Mouse (Mus musculus) kidney, adult 8-10 months (tissue): ENCODE data around the gene Chst14.

ENCODE experiments used
- DNase-seq, 2 experiments: peaks; one replicate each; pipeline ENCODE4 v3.0.0; 2022

Gene Chst14

DNA sequence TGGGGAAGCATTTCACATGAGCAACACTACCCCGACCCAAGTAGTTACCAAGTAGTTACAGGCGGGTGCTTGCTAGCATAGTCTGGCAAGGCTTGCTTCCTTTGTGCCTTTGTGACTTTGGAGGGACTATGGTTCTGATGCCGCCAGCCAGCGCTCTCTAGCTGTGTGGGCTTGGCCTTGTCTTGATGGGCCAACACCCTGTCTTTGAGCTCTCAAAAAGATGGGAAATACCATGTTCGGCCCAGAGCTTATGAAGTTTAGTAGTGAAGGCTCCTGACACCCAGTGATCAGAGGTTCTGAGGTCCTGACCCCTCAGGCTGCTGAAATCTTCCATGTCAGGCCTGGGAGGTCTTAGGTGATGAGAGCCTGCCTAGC is 20.2 kb upstream of the Chst14 start:
- DNase-seq = no peak

DNA sequence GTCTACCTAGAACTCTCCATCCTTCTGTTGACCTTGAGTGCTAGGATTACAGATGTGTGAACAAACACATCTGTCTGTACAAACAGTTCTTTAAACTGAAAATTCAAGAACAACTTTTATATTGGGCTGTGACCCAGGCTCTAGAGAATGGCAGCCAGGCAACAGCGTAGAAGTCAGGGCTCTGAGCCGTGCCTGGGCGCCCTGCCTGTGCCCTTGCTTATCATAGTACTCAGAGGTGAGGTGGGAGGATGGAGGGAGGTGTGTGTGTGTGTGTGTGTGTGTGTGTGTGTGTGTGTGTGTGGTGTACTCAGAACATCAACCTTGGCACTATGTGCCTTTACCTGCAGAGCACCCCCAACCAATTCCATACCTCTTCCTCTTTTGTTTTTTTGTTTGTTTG is 18.5 kb upstream of the Chst14 start:
- DNase-seq = no peak

DNA sequence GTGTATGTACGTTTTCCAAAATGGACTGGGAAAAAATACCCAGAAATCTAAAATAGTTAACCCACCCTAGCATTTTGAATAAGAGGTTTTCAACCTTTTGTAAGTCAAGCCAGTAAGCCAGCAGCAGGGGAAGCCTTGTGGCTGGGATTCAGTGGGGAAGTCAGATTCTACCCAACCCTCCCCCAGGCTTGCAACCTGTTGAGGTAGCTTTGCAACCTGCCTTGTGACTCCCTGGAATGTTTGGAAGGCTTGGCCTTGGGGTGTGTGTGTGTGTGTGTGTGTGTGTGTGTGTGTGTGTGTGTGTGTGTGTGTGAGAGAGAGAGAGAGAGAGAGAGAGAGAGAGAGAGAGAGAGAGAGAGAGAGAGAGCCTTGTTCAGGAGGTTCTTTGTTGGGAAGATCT is 17.1 kb upstream of the Chst14 start:
- DNase-seq = peak in 1 of 2 experiments; percentile 47

DNA sequence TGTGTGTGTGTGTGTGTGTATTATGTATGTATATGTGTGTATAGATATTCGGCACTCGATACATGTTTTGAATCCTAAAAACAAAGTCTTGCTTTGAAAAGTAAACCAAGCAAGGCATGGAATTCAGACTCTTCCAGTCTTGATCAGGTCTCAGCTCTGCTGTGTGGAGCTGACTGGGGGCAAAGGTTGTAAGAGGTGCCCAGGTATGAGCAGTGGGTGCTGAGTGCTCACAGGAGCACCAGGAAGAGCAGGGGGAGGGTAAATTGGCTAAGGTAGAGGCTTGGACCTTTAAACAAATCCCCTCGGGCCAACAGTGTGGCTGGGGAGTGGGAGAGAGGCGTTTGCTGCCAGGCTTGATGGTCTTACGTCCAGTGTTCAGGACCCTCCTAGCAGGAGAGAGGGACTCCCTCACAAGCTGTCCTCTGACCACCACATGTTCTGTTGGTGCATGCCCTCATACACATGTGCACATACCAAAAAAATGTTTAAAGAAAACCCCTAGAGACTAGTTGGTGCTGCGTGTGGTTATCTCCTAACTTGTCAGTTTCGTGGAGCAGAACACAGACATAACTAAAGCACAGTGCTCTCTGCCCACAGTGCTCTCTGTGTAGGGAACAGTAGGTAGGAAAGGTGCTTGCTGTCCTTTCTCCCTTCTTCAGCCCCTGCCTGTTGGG is 15.6 kb upstream of the Chst14 start:
- DNase-seq = peak in 1 of 2 experiments; percentile 63

DNA sequence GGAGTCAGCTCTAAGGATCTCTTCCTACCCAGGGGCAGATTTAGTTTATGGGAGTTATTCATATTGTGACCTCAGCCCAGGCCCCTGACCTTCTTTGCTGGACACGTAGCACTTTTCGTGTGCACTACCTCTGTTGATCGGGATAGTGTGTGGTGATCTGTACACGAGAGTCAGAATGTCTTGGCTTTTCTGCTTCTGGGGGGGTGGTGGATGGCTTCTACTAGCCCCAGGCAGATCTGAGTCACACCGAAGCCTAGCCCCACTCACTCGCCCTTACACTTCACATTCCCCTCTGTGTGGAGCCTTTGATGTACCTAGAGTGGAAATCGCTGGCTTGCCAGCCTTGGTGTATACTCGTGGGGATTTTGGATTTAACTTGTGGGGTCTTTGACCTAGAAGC is 13.6 kb upstream of the Chst14 start:
- DNase-seq = no peak

DNA sequence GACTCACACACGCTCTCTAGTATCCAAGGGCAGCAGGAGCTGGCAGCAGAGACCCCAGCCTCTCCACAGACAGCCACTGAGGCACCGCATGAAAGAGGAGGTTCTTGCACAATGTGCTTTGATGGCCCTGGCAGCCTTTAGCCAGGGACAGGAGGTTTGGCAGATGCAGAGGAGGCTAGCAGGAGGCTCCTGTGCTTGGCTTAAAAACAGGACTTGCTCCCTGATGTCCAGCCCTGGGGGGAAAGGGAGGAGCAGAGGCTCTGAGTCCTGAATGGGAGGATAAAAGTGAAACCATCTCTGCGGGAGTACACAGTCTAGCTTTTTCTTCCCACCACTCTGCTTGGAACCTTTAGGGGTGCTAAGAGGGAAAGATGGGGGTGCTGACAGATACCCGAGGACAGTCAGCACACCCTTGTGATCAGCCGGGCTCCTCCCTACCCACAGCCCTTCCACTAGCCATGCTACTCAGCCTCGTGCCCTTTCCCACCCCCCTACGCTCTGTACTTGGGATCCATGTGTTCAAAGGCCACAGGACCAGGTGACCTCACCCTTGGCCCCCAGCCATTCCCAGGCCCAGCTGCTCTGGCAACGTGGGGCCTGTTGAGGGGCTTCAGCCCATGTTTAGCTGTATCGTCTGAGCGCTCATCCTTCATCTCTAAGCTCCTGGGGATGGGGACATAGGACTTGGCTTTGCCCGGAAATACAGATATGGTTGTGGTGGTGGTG is 12.6 kb upstream of the Chst14 start:
- DNase-seq = peak; percentile 70 to 72

DNA sequence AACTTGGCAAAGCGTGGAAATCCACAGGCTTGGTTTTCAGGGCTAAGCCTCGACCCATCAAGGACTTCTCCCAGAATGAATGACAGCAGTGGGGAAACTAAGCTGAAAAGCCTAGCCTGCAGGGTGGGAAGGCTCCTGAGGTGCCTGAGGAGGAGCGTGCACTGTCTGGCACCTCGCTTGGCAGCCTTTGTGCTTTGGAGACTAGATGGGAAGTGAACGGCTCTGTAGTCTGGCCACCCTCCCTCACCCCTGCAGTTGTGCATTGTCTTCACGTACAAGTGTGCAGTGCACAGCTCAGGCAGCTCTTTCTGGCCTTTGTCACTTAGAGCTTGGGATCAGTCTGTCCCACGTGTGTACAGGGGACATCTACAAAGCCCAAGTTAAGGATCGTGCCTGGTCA is 11.6 kb upstream of the Chst14 start:
- no peak for DNase-seq

DNA sequence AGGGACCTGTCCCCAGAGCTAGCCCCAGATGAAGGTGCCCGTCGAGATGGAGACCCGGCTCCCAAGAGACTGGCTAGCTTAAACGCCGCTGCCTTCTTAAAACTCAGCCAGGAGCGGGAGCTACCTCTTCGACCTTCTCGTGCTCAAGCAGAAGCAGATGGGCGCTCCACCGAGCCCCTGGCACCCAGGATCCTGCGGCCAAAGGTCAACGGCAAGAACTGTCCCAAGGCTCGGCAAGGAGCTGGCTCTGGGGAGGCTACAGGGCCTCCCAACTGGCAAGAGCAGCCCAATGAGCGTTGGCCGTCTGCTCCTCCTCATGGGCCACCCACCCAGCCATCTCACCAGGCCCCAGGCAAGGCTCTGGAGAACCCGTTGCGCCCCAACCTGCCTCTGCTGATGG is 9.9 kb upstream of the Chst14 start:
- peak in 1 of 2 experiments; percentile 71 for DNase-seq

DNA sequence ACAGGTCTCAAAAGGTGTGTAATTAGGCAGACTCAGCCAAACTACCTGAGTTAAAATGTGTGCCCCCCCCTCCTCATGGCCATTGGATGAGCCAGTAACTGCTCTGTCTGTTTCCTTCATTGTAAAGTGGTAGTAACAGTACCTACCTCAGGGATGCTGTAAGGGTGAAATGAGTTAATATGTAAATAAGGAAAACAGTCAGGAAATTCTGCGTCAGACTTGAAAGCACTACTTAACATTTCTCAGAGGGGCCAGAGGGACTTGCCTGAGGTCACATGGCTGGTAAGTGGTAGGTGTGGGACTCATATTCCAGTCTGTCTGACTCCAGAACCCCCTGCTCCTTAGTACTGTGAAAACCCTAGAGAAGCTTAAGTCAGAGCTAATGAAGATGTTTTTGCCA is 7.8 kb upstream of the Chst14 start:
- DNase-seq = no peak

DNA sequence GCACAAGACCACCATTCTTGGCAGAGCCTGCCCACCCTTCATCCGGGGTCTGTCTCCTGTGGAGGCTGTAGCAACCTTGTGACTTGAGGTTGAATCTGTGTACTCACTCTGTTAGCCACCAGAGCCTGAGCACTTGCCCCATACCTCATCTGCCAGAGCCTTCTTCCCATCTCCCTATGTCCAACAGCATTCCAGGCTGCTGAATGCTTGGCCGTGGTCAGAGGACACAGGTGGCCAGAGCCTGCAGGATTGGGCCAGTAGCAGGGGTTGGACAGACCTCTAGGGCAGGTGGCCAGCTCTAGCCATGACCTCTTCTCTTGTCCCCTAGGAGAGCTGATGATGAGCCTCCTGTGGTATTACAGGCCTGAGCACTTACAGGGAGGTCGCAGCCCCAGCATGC is 5.9 kb upstream of the Chst14 start:
- DNase-seq = no peak

DNA sequence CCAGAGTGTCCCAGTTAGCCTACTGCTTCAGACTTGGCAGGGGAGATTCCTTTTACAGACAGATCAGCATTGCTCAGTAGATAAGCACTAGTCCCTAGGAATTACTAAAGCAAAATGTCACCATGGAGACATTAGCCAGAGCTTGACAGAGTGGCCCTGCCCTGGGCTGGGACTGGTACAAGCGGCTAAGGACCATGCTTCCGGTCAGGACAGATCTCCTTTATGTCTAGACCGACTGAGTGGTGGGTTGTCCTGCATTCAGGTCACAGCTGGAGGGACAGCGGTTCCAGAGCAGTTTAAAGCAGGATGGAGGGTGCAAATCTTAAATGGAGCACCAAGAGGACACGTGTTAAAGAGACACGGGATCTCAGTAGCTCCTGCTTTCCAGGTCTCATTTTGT is 344 bp upstream of the Chst14 start:
- DNase-seq = no peak

DNA sequence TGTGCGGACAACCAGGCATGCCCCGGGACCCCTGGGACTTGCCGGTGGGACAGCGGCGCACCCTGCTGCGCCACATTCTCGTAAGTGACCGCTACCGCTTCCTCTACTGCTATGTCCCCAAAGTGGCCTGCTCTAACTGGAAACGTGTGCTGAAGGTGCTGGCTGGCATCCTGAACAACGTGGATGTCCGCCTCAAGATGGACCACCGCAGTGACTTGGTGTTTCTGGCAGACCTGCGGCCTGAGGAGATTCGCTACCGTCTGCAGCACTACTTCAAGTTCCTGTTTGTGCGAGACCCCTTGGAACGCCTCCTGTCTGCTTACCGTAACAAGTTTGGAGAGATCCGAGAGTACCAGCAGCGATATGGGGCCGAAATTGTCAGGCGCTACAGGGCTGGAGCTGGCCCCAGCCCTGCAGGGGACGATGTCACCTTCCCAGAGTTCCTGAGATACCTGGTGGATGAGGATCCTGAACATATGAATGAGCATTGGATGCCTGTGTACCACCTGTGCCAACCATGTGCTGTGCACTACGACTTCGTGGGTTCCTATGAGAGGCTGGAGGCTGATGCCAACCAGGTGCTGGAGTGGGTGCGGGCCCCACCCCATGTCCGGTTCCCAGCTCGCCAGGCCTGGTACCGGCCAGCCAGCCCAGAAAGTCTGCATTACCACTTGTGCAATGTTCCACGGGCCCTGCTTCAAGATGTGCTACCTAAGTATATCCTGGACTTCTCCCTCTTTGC is 873 bp downstream of the Chst14 start:
- DNase-seq = no peak

DNA sequence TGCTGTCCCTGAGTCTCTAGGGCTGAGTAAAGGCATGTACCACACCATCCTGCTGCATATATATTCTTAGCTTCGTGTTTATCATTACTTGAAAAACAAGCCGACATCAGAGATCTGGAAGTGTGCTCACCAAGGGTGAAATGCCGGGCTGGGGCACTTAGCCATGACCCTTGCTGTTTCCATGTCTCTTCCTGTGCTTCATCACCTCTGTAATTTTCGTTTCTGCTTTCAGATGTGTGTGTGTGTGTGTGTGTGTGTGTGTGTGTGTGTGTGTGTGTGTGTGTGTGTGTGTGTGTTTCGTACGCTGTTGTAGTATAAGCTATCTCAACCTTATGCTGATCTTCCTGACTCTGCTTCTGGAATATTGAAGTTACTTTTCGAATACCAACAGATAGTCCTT is 15.0 kb downstream of the Chst14 start:
- DNase-seq = no peak

DNA sequence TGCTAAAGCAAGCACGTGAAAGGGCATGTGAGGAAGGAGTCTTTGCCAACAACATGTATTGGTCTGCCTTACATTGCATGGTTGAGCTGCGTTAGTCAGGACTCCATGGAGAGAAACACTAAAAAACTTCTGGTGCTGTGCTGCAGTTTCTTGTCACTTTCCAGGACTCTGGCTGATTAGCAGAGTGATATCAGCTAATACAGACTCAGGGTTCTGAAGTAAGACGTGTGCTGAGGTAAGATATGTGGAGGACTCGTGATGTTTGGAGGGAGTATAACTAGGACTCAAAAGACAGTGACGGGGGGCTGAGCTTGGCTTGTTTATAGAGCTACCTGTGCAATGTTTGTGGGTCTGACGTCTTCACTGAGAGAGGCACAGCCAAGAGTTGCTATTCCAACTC is 16.9 kb downstream of the Chst14 start:
- DNase-seq = no peak

DNA sequence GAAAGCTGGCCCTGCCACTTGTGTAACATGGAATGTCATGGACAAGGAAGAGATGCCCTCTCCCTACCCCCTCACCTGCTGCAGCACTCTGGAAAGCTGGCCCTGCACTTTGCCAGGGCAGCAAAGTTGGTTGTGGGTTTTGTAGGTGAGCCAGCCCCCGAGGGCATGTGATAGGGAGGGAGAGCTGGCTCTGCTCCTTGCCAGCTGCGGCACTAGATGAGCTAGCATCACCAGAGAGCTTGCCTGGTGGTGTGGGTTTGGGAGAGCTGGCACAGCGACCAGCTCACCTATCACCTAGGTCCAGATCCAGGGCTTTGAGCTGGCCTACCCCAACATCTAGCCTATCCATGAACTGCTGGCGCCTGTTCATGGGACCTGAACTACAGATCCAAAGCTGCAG is 22.5 kb downstream of the Chst14 start:
- no peak for DNase-seq

DNA sequence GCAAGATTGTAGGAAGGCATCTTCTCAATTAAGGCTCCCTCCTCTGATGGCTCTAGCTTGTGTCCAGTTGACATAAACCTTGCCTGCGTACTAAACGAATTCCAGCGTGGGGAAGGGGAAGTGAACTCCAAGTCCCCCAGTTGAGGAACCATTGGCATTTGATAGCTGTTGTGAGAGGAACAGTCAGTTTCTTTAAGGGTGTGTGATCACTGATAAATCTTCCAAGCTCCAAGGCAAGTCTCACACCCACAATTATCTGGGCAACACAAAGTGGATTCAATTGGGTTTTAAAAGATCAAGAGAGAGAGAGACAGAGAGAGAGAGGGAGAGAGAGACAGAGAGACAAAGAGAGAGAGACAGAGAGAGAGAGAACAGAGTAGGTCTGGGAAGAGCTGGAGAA is 23.4 kb downstream of the Chst14 start:
- no peak for DNase-seq

DNA sequence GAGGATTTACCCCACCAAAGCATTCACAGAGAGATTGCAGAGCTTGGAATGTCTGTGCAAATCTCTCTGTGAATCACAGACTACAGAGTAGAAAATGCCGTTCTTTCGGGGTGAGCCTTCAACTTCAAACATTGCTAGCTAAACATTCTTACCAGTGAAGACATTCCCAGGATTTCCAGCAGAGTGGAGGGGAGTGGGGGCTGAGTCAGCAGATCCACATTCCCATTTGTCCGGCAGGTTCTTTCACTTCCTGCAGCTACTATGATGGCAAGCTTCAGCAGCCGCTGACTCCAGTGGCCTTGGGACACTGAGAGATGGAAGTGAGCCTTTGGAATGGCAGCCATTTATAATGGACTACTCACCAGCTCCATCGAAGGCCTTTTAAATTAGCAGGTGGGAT is 30.2 kb downstream of the Chst14 start:
- DNase-seq = no peak

DNA sequence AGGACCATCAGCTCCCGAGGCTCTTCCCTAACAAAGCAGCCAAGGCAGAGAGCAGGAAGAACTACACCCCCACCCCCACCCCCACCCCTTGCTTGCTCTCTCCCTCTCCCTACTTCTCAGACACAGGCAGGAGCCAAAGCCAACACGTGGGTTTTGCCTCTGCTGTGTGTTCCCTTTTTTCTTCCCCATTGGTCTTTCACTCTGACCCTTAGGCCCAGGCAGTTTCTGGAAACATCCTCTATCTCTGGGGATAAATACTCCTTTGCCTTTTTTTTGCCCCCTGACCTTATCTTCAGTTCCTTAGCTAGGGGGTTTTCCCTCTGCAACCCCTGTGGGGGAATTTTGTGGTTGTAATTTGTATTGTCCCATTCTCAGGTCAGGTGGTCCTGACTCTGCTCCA is 33.3 kb downstream of the Chst14 start:
- no peak for DNase-seq

DNA sequence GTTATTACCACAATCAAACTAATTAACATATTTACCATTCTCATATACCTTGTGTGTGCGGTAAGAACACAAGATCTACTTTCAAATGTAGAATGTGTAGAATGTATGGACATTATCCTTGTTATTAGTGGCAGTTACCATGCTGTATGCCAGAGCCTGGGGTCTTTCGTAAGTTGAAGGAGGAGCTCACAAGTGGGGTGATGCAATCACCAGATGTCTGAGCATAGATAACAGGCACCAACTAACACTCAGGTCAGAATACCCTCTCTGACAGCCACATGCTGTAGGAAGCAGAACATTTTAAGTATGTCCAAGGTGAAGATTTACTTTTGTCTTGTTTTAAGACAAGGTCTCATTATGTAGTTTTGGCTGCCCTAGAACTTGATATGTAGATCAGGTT is 34.1 kb downstream of the Chst14 start:
- no peak for DNase-seq

DNA sequence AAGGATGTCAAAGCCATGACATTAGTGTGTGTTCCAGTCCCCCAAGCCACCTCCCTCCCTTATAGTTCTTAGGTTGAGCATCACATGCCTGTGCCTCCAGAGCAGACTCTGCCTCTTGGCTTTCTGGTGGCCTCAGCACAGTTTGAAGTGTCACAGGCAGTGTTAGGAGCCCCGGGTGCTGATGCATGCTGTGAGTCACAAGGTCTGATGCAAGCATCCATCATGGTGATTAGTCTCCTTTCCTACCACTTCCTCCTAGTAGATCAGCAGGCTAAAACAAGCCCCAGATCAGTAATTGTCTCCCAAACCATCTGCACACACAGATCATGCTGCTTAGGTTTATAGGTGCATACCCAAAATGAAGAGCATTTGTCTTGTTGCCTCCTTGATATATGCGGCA is 35.2 kb downstream of the Chst14 start:
- DNase-seq = no peak

DNA sequence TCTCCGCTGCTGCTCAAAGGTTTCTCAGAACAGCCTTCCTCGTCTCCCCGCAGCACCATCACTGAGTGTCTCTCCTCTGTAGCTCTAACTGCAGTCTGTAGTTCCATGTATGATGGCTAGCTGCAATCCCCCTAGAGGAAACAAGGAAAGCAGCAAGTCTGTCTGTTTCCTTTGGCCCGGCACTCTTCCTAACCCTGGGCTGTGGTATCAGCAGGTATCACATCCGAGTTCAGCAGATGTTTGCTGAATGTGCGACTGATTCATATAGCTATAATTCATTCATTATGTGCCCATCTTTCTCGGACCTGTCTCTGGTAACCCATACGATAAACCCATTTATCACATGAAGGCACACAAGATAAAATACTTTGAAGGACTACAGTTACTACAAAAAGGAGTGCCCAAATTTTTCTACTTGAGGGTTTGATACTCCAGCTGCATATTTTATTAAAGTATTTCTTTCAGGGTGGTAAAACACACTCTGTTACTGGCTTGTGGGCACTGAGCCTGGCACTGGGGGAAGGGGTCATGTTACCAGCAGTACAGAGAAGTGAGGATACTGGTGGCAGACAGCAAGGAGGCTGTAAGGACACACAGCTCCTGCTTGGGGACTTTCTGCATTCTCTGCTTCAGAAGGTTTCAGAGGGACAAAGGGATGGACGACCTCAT is 36.8 kb downstream of the Chst14 start:
- no peak for DNase-seq

DNA sequence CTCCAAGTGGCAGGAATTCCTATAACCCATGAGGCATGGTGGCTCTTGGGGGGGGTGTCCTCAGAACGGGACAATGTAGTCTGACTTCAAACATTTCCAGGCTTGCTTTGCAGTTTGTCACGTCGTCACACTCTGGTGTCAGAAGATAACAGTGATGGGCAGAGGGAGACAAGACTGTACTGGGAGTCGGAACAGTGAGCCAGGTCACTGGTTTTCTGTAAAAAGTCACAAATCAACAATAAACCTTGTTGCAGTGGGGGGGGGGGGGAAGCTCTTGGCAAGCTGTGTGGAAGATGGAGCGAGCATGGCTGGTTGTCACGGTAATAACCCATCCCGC is 37.3 kb downstream of the Chst14 start:
- DNase-seq = no peak

DNA sequence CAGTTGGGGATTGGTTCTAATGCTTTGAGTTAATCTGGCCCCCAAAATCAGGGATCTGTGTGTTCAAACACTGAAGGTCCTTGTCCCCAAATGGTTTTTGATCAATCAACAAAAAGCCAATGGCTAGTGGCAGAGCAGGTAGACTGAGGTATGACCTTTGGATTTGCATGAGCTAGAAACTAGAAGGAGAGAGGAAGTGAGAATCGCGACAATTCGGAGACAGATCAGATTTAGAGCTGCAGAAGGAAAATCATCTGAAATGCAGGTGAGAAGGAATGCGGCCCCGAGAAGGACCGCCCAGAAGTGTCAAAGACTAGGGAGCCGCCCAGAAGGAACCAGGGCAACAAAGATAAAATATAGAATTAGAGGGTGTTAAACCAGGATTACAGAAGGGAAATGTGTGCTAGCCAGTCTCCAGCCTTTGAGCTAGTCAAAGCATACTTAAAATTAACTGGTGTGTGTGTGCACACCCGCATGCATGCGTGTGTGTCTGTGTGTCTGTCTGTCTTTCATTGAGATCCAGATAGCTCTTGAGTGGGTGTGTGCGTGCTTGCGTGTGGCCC is 43.4 kb downstream of the Chst14 start:
- no peak for DNase-seq

DNA sequence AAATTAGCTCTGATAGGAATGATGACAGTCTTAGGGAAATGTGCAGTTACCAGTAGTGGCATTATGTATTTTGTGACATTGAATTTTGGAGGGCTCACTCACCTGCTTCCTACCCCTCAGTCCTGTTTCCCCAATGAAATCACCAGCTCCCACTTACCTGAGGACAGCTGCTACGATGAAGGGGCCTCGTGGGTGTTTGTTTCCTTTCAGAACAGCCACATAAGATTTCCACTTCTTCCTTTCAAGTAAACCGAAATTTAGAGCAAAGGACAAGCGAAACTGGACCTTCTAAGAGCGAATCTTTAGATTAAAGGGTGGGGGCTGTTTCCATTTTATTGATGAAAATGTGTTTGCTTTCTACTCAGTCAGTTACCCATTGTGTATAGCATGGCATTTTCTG is 45.8 kb downstream of the Chst14 start:
- DNase-seq = no peak
